Mouse (Mus musculus) lung, postnatal 4 days (tissue): ENCODE measurements around the gene Bbip1.
A peak's percentile ranks its signal among the peaks of the same experiment; 100 is the strongest.
"Not testable (repeated sequence)": the region's sequence is repeated elsewhere in the genome, so short reads cannot be mapped to it uniquely, and the experiment has no call there.

ENCODE experiments used
- DNase-seq, 2 experiments: peaks; one replicate each; pipeline ENCODE4 v3.0.0; 2021

Gene Bbip1

DNA sequence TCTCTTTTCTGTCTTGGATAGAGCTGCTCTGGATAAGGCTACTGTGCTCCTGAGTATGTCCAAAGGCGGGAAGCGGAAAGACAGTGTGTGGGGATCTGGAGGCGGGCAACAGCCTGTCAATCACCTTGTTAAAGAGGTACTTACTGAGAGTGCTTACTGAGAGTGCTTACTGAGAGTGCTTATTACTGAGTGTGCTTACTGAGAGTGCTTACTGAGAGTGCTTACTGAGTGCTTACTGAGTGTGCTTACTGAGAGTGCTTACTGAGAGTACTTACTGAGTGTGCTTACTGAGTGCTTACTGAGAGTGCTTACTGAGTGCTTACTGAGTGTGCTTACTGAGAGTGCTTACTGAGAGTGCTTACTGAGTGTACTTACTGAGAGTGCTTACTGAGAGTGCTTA is 22.4 kb downstream of the Bbip1 start:
- DNase-seq: not testable (repeated sequence)

DNA sequence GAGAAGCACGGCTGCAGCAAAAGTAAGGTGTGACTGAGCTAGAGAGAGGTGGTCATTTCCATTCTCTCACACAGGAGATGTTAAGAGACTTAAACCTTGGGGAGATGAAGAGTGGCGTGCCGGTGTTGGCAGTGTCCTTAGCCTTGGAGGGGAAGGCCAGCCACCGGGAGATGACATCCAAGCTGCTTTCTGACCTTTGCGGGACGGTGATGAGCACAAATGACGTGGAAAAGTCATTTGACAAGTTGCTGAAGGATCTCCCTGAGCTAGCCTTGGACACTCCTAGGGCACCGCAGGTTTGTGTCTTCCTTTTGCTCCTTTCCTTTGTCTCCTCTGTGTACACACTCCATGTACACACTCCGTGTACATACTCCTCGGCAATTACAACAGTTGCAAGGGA is 24.9 kb downstream of the Bbip1 start:
- no peak for DNase-seq

GRCm38 (mm10) chr19:53914950-53915349 is 29.5 kb downstream of the Bbip1 start:
- no peak for DNase-seq

GRCm38 (mm10) chr19:53906703-53907070 is 37.7 kb downstream of the Bbip1 start:
- DNase-seq: not testable (repeated sequence)

DNA sequence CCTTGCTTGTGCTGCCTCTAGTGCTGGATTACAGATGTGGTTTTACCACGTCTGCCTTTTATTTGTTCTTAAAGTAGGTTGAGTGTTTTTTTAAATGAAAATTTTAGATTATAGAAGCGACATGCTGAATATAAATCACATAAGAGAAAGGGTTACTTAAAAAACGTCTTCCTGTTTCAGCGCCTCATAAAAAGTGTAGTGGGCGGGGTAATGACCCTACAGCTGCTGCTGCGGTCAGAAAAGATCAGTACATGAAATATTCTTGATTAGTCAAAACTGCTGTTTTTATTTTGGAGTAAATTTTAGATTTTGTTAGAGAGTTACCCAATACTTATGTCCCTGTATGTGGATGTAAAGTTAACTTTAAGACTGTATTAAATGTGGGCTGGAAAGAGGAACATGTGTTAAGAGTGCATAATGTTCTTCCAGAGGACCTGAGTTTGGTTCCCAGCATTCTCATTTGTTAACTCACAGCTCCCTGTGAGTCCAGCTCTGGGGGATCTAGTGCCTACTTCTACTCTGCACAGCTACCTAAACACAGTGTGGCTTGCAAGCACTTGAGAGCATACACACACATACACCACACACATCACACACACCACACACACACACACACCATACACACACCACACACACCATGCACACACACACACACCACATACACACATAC is 38.3 kb downstream of the Bbip1 start:
- DNase-seq: no peak

DNA sequence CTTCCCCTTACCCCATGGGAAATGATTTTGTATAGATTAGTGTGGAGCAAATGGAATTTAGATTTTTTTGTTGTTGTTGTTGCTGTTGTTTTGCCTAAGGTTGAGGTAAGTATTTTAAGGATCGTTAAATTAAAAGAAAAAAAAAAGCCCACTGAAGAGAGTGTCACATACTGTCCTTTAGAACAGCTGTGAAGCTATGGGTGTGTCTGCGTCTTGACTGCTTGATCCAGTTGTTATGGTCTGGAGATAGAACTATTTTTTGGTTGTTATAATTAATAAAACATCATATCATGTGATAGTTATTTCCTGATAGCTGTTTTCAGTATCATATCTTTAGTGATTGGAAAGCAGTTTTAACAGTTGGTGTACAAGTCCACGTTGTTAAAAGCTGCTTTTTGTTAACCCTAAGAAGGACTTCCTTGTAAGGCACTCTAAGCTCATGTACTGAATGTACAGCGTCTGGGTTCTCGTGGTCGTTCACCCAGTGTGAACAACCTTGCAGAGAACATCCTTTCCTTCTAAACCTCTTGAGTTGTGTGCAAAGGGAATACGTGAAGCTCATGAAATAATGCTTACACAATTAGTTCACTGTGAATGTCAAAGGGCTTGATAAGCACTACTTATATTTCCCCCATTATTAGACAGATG is 39.5 kb downstream of the Bbip1 start:
- no peak for DNase-seq

- peak; percentile 65 to 72 for DNase-seq
Measured at GRCm38 (mm10) chr19:53903507-53904321, 40.7 kb downstream of the Bbip1 start.

DNA sequence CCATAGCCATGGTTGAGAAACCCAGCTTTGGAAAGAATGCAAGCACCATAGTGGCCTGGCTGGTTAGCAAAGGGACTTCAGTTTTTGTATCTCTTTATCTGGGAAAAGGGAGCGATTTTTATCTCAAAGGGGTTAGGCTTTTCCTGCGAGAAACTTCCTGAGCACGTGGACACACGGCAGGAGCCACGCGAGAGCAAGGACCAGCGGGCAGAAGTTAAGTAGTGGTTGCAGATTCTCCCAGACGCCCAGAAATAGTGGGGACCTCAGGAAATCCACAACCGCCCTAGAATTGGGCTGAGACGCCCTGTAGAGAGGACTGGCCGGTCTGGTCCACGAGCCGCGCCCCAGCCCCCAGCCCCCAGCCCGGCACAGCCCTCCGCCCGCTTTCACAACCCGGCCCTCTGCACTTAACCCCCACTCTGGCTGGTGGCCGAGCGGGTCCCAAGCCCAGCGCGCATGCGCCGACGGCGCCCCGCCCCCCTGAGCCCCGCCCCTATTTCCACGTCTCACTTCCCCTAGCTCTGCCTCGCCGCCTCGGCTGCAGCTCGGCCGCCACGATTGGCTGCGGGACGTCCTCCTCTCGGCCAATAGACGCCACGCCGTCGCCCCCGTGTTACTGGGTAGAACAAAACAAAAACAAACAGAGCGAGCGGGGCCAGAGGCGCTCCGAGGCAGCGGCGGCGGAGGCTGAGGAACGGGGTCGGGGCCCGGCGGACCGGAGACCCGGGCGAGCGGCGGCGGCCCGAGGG is 41.5 kb downstream of the Bbip1 start:
- peak; percentile 95 to 98 for DNase-seq

GRCm38 (mm10) chr19:53901931-53902738 is 42.3 kb downstream of the Bbip1 start:
- no peak for DNase-seq

DNA sequence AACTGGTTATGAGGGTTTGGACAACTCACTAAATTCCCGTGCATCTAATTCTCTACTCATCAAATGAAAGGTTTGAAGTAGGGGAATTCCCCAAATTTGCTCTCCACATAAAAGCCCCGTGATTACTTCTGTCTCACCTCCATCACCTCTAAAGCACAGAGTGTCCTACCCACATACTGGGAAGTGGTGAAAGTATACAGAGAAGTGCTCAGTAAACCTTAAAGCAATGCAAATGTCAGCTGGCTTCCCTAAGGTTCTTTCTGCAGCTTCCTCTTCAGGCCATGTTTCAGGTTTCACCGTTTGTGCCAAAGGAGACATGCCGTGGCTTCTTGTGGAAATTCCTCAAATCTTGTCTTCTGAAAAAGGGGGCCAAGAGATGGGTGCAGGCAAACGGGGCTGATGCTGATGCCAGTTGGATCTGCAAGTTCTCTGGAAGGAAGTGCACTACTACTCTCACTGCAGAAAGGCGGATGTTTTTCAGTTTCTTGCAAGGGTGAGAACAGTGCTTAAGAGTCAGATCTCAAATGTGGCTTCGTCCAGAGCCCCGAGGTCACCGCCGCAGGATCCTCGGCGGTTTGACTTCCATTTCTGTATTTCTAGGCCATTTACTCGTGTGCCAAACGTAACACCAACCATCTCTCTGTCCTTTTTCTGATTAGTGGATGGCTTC is 44.4 kb downstream of the Bbip1 start:
- no peak for DNase-seq

GRCm38 (mm10) chr19:53898970-53899900 is 45.2 kb downstream of the Bbip1 start:
- DNase-seq: no peak

- DNase-seq: no peak
Measured at GRCm38 (mm10) chr19:53898498-53898897, 45.9 kb downstream of the Bbip1 start.

GRCm38 (mm10) chr19:53898046-53898445 is 46.4 kb downstream of the Bbip1 start:
- DNase-seq: no peak

GRCm38 (mm10) chr19:53894538-53895121 is 49.8 kb downstream of the Bbip1 start:
- DNase-seq: no peak

DNA sequence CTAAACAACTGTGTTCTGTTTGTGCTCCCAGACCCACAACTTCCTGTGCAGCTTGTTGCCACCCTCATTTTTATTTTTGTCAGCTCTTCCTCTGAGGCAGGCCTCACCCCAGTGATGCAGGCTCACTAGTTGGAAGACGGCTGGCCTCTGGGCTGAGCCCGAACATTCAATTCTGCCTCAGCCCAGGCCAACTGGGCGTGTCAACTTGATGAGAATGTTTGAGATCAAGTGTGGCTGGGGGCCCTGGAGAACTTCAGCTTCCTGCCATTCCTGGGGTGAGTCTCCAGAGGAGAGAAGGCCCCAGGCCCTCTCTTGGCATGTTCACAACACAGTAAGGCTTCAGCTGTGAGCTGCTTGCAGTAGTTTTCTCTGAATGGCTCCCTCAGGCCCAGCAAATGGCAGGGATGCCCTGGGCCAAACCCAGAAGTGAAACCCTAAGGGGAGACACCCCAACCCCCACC is 50.7 kb downstream of the Bbip1 start:
- DNase-seq: peak in 1 of 2 experiments; percentile 68

GRCm38 (mm10) chr19:53892838-53893359 is 51.5 kb downstream of the Bbip1 start:
- DNase-seq: no peak

DNA sequence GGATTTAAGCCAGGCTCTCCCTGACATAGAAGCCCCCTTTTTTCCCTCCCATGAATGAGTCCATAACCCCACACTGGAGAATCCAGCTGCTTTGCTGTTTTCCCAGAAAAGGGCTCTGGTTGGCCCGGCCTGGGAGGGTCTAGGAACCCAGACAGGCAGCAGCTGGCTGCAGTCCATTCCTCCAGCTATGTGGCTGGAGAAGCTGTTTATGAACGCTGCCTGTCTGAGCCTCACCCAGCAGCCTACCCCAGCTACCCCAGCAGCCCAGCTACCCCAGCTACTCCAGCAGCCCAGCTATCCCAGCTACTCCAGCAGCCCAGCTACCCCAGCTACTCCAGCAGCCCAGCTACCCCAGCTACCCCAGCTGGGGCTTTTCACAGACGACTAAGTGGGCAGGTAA is 52.4 kb downstream of the Bbip1 start, which contains the start of gene Pdcd4:
Gene Pdcd4 (plus strand): TSS at position 171 of the 400 bp plus-strand sequence.
- peak; percentile 50 to 79 for DNase-seq

DNA sequence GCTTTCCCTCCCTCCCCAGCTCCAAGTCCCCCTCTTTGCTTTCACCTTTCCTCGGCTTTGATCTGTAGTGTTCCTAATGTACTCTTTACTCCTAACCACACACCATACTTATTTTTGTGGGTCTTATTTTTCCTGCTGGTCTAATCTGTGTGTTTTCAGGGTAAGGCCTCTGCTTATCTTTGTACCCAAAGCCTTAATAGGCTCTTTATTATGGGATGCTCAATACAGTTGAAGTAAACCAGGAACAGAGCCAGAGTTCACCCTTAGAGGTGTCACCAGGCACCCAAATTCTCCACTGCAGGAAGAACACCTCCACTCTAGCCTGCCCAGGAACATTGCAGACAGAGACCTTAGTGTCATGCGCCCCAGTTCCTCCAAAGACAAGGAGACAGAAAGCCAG is 52.9 kb downstream of the Bbip1 start:
- no peak for DNase-seq

DNA sequence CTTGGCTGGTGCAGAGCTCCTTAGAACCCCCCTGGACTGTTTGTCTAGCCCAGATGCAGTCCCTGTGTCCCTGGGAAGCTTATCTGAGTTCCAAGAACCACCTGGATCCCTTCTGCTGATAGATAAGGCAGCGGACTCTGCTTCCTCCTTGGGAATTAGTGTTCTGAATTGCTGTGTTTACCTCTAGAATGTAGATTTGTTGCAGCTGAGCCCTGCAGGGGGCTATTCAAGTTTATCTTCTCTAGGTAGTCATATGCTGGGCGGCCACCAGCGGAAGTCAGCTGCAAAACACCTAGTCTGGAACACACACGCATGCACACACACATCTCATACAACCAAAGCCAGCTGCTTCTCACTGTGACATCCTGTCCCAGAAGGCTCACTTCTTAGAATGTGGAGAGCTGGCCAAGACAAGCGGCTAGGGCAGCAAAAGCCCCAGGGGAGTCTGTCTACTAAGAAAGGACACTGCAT is 53.6 kb downstream of the Bbip1 start:
- DNase-seq: peak in 1 of 2 experiments; percentile 64
